Mouse (Mus musculus) kidney, embryonic 16.5 days (tissue): Measurements from ENCODE around the gene Dvl2. TPM values are rescaled to one million over a fixed set of nuclear protein-coding genes. Genes with fewer than 3 reads are reported as not detected.
A peak's percentile ranks its signal among the peaks of the same experiment; 100 is the strongest.

Source experiments
- ATAC-seq: fragments of 200-750 bp; cut with Nextera tagmentation; 2 replicates; pipeline ENCODE4 v1.8.0; 2017; ENCODE audit warnings: moderate TSS enrichment; ENCODE audit not compliant: low FRiP score, low TSS enrichment
- H3K27ac ChIP-seq: fragments of 300-500 bp; sonication (generic); 2 replicates; pipeline ENCODE4 v1.5.1; 2014; ENCODE audit warnings: low read length
- H3K27me3 ChIP-seq: fragments of 300-500 bp; sonication (generic); 2 replicates; pipeline ENCODE4 v1.6.1; 2014; ENCODE audit warnings: low read length, control low read depth, mixed read lengths; ENCODE audit not compliant: insufficient read depth
- H3K36me3 ChIP-seq: fragments of 300-500 bp; sonication (generic); 2 replicates; pipeline ENCODE4 v1.6.1; 2014; ENCODE audit warnings: low read length, control low read depth, mixed read lengths; ENCODE audit not compliant: insufficient read depth
- H3K4me1 ChIP-seq: fragments of 300-500 bp; sonication (generic); 2 replicates; pipeline ENCODE4 v1.6.1; 2014; ENCODE audit warnings: low read length, control low read depth, mixed read lengths; ENCODE audit not compliant: insufficient read depth
- H3K4me2 ChIP-seq: fragments of 300-500 bp; sonication (generic); replicated peaks from 2 replicates; pipeline ENCODE4 v1.6.1; 2014; ENCODE audit warnings: low read depth, low read length
- H3K4me3 ChIP-seq: fragments of 300-500 bp; sonication (generic); 2 replicates; pipeline ENCODE4 v1.5.1; 2014; ENCODE audit warnings: mild to moderate bottlenecking, low read length
- H3K9ac ChIP-seq: fragments of 300-500 bp; sonication (generic); replicated peaks from 2 replicates; pipeline ENCODE4 v1.6.1; 2014; ENCODE audit warnings: low read length
- H3K9me3 ChIP-seq: fragments of 300-500 bp; sonication (generic); 2 replicates; pipeline ENCODE4 v1.6.1; 2016; ENCODE audit warnings: low read length, control low read depth
- WGBS: fragments of 180-500 bp; shearing (Covaris S2); extraction: QIAGEN DNeasy Blood & Tissue Kit; methylation state at CpG from one replicate; pipeline ENCODE4 v1.1.7; 2014; 5-methylcytosine and 5-hydroxymethylcytosine counted together
- polyA plus RNA-seq: library from polyadenylated mRNA; unstranded; fragments of >200 nt; fragmentation: Nextera tagmentation; extraction: Ambion mirVana; gene quantifications from 2 replicates; pipeline ENCODE4 v1.2.1, GENCODE M21; 2015

Gene Dvl2
- polyA plus RNA-seq, 1 experiment from 2014 or later, result 40.7 TPM

- peaks cover 63% of the 10 kb centered on the region for H3K4me1 ChIP-seq
These were observed 23.2 kb downstream of the Dvl2 start for GRCm38 (mm10) chr11:70023481-70024150.

GRCm38 (mm10) chr11:70024151-70024514, 23.7 kb downstream of the Dvl2 start:
- no peaks in the 10 kb centered on the region for H3K9me3 ChIP-seq
- H3K4me1 ChIP-seq, result peaks cover 63% of the 10 kb centered on the region
- H3K27ac ChIP-seq, result no peak overlapping the region
- H3K4me3 ChIP-seq, result peak overlapping the region; percentile 36
- peak overlapping the region; percentile 61 for H3K4me2 ChIP-seq
- H3K27me3 ChIP-seq, result no peaks in the 10 kb centered on the region
- no peaks in the 10 kb centered on the region for H3K36me3 ChIP-seq
- H3K9ac ChIP-seq, result peak overlapping the region; percentile 55
- ATAC-seq, result no peak
- 19% methylated on average over 5 of the region's 6 CpGs for WGBS

More at GRCm38 (mm10) chr11:70023481-70024150, 23.2 kb downstream of the Dvl2 start:
- Histone ChIP-seq H3K4me3 (peak overlapping the region; percentile 36), H3K9me3 (no peaks in the 10 kb centered on the region), H3K4me2 (peak overlapping the region; percentile 61), H3K27ac (no peak overlapping the region), H3K9ac (peak overlapping the region; percentile 55), H3K27me3 (no peaks in the 10 kb centered on the region), H3K36me3 (no peaks in the 10 kb centered on the region)
- 14% methylated on average over 9 of the region's 29 CpGs for WGBS
- no peak for ATAC-seq

GRCm38 (mm10) chr11:70026689-70027088, 26.3 kb downstream of the Dvl2 start:
- H3K27ac ChIP-seq, result no peak overlapping the region
- H3K4me2 ChIP-seq, result peak overlapping the region; percentile 61
- no peaks in the 10 kb centered on the region for H3K9me3 ChIP-seq
- H3K4me3 ChIP-seq, result peak overlapping the region; percentile 40
- peaks cover 10% of the 10 kb centered on the region for H3K36me3 ChIP-seq
- 0% methylated on average over 18 of the region's 19 CpGs for WGBS
- ATAC-seq, result peak; percentile 76
- peaks cover 58% of the 10 kb centered on the region for H3K4me1 ChIP-seq
- H3K9ac ChIP-seq, result peak overlapping the region; percentile 50; the same call in 1 of the 2 replicates
- H3K27me3 ChIP-seq, result no peaks in the 10 kb centered on the region

GRCm38 (mm10) chr11:70027397-70027796, 27.0 kb downstream of the Dvl2 start:
- Histone ChIP-seq H3K27me3 (no peaks in the 10 kb centered on the region), H3K4me1 (peaks cover 58% of the 10 kb centered on the region), H3K4me2 (peak overlapping the region; percentile 61), H3K9me3 (no peaks in the 10 kb centered on the region), H3K36me3 (peaks cover 17% of the 10 kb centered on the region), H3K4me3 (peak overlapping the region; percentile 40), H3K27ac (peak overlapping the region; percentile 16; the same call in 1 of the 2 replicates), H3K9ac (peak overlapping the region; percentile 39)
- ATAC-seq, result no peak
- WGBS, result 23% methylated on average over 9 of the region's 9 CpGs

DNA sequence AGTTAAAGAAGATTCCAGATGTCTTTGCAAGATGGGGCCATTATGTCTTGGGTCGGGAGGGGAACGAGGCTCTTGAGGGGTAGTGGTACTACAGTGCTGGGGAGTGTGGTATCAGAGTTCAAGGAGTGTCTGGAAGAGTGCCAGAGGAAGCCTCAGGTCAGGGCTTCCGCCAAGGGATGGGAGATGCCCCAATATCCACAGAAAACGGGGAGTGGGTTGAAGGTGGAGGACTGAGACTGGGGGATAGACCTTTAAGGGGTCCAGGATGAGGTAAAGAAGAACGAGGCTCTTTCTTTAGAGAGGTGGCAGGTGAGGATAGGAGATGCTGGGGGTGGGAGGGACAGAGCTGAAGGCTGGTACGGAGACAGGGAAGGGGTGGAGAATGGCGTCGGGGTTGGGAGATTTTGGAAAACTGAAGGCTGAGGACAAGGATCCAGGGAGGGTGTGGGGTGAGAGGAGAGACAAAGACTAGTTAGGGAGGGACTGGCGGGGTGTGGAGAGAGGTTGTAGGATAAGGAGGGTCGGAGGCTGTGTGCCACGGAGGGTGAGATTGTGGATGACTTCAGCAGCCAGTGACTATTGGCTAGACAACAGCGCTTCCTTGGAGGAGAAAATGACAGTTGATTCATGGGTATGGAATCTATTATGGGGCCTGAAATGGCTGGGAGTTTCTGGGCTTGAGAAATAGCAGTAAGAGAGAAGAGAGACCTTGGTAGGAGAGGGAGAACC, 28.2 kb downstream of the Dvl2 start:
- Histone ChIP-seq H3K4me1 (peaks cover 53% of the 10 kb centered on the region), H3K4me2 (peak overlapping the region; percentile 61), H3K27ac (peak overlapping the region; percentile 76), H3K9ac (peak overlapping the region; percentile 37), H3K9me3 (no peaks in the 10 kb centered on the region), H3K36me3 (peaks cover 24% of the 10 kb centered on the region), H3K27me3 (no peaks in the 10 kb centered on the region), H3K4me3 (peak overlapping the region; percentile 30)
- ATAC-seq, result 0 out of 2 replicates have a peak, but pooled peaks have one; percentile 20
- WGBS, result 17% methylated on average over 12 of the region's 12 CpGs

DNA sequence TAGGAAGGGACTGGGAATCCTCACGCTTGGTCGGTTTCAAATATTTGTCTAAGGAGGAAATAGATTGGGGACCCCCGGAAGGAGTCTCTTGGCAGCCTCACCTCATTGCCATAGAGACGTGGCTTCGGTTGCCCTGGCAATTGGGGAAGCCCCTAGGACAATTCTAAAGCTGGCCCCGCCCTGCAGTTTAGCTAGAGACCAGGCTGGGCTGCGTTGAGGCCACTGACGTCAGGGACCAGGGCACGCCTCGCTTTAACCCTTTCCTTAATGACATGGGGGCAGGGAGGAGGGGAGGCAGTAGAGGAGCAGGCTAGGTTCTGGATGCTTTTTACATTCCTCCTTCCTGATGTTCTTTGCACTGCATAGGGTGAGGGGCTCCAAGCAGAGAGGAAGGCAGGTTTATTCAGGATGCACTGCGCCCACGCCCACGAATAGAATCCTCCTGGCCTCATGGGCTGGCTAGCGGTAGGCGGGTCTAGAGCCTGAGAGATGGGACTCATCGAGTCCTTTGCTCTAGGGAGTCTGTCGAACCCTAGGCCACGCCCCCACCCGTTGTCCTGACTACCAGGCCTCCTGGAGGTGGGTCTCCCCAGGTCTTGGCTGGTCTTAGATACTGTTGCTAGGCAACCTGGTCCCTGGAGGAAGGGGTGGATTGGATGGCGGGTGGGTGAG, 28.9 kb downstream of the Dvl2 start:
- ATAC-seq, result peak; percentile 68
- Histone ChIP-seq H3K27me3 (no peaks in the 10 kb centered on the region), H3K36me3 (peaks cover 24% of the 10 kb centered on the region), H3K4me1 (peaks cover 47% of the 10 kb centered on the region), H3K9ac (peak overlapping the region; percentile 19; the same call in 1 of the 2 replicates), H3K9me3 (no peaks in the 10 kb centered on the region), H3K4me2 (peak overlapping the region; percentile 61), H3K4me3 (peak overlapping the region; percentile 30), H3K27ac (peak overlapping the region; percentile 76)
- under 1% methylated on average over 20 of the region's 20 CpGs for WGBS

DNA sequence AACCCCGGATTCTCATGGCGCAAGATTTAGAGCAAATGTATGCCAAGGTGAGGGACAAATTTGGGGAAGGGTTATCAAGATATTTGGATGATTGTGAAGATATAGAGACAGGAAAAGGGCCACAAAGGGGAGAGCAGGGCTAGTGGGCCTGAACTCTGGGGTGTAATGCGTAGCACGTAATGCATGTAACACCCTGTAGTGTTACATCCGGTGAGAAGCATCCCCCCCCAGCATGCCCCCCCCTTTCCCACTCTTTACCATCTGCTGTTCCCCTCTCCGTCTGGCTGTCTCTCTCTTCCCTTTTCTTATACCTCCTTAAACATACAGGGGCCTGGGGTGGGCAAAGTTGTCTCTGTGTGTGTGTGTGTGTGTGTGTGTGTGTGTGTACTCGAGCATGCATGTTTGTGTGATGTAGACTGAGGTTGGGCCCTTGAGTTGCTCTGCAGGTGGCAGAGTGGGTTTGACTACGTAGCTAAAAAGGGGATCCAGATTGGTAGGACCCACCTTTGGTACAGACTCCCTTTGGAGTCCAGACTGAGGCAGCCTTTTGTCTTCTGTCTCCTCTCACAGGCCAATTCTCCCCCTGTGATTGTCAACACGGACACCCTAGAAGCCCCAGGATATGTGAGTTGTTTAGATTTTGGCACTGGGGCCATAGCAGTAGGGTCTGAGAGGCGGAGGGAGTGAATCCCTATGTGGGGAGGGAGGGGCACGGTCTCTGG, 29.6 kb downstream of the Dvl2 start:
- Histone ChIP-seq H3K9ac (no peak overlapping the region), H3K27me3 (no peaks in the 10 kb centered on the region), H3K4me3 (peak overlapping the region; percentile 30; the same call in 1 of the 2 replicates), H3K27ac (no peak overlapping the region), H3K9me3 (no peaks in the 10 kb centered on the region), H3K4me1 (peaks cover 46% of the 10 kb centered on the region), H3K4me2 (peak overlapping the region; percentile 61), H3K36me3 (peaks cover 24% of the 10 kb centered on the region)
- 0 out of 2 replicates have a peak, but pooled peaks have one; percentile 12 for ATAC-seq
- WGBS, result 40% methylated on average over 11 of the region's 11 CpGs

DNA sequence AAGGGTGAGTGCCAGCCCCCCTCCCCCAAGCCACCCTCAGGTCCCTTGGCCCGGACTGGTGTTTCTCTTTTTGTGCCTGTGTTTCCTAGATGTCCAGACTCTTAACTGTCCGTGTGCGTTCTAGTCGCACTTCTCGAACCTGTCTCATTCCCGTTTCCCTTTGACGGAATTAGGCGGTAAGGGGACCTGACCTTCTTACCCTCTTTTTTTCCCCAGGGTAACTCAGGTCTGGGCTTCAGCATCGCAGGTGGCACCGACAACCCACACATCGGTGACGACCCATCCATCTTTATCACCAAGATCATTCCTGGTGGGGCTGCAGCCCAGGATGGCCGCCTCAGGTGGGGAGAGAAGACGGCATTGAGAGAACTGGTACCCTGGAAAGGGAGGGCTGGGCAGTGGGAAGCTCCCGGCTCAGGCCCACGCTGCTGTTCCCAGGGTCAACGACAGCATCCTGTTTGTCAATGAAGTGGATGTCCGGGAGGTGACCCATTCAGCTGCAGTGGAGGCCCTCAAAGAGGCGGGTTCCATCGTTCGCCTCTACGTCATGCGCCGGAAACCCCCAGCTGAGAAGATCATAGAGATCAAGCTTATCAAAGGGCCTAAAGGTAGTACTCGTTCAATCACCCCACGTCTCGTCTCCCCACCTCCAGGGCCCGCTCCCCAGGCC, 30.4 kb downstream of the Dvl2 start:
- Histone ChIP-seq H3K9me3 (no peaks in the 10 kb centered on the region), H3K4me2 (no peak overlapping the region), H3K9ac (no peak overlapping the region), H3K27me3 (no peaks in the 10 kb centered on the region), H3K36me3 (peaks cover 24% of the 10 kb centered on the region), H3K4me3 (no peak overlapping the region), H3K4me1 (peaks cover 43% of the 10 kb centered on the region), H3K27ac (no peak overlapping the region)
- 93% methylated on average over 28 of the region's 28 CpGs for WGBS
- no peak for ATAC-seq

GRCm38 (mm10) chr11:70031321-70031670, 30.9 kb downstream of the Dvl2 start:
- H3K4me2 ChIP-seq, result no peak overlapping the region
- H3K9me3 ChIP-seq, result no peaks in the 10 kb centered on the region
- H3K27ac ChIP-seq, result no peak overlapping the region
- H3K9ac ChIP-seq, result no peak overlapping the region
- H3K4me3 ChIP-seq, result no peak overlapping the region
- peaks cover 24% of the 10 kb centered on the region for H3K36me3 ChIP-seq
- H3K27me3 ChIP-seq, result no peaks in the 10 kb centered on the region
- H3K4me1 ChIP-seq, result peaks cover 38% of the 10 kb centered on the region
- no peak for ATAC-seq
- WGBS, result 98% methylated on average over 11 of the region's 11 CpGs
